Mouse (Mus musculus): ENCODE data around the gene Nsun2. TPM values are rescaled to one million over a fixed set of nuclear protein-coding genes. Genes with fewer than 3 reads are reported as not detected.
"Not testable (repeated sequence)": the region's sequence is repeated elsewhere in the genome, so short reads cannot be mapped to it uniquely, and the experiment has no call there.

The Nsun2 gene
- polyA plus RNA-seq, 1 experiment from 2014 or later, result 172 TPM

- Histone ChIP-seq H3K4me1 (peaks cover 7% of the 10 kb centered on the region; the same call in 1 of the 2 replicates), H3K9me3 (replicated peaks) (no peaks in the 10 kb centered on the region), H3K4me3 (no peak overlapping the region), H3K27ac (no peak overlapping the region), H3K27me3 (ENCODE audit: low read depth, poor library complexity, severe bottlenecking) (no peaks in the 10 kb centered on the region), H3K36me3 (no peaks in the 10 kb centered on the region)
- whole genome bisulfite sequencing, result 78% methylated on average over 3 of the region's 3 CpGs
- DNase-seq (ENCODE audit: low spot score), result no peak
These were observed 30.4 kb downstream of the Nsun2 start for GRCm38 (mm10) chr13:69563905-69564304.

GRCm38 (mm10) chr13:69564573-69564972 is 31.0 kb downstream of the Nsun2 start:
- DNase-seq (ENCODE audit: low spot score), result no peak
- Histone ChIP-seq H3K4me3 (no peak overlapping the region), H3K27ac (no peak overlapping the region), H3K9me3 (replicated peaks) (no peaks in the 10 kb centered on the region), H3K4me1 (peaks cover 7% of the 10 kb centered on the region; the same call in 1 of the 2 replicates), H3K27me3 (ENCODE audit: low read depth, poor library complexity, severe bottlenecking) (no peaks in the 10 kb centered on the region), H3K36me3 (no peaks in the 10 kb centered on the region)

GRCm38 (mm10) chr13:69565401-69565800 is 31.9 kb downstream of the Nsun2 start:
- not testable (repeated sequence) for H3K27ac ChIP-seq; DNase-seq (ENCODE audit: low spot score); H3K36me3 ChIP-seq; H3K27me3 ChIP-seq (ENCODE audit: low read depth, poor library complexity, severe bottlenecking); H3K9me3 ChIP-seq (replicated peaks); H3K4me3 ChIP-seq; H3K4me1 ChIP-seq
- 90% methylated on average over 4 of the region's 4 CpGs for WGBS

- H3K4me1 ChIP-seq, result no peaks in the 10 kb centered on the region
- no peak for DNase-seq (ENCODE audit: low spot score)
- 90% methylated on average over 9 of the region's 9 CpGs for WGBS
- H3K36me3 ChIP-seq, result no peaks in the 10 kb centered on the region
- no peak overlapping the region for H3K27ac ChIP-seq
- no peak overlapping the region for H3K4me3 ChIP-seq
- no peaks in the 10 kb centered on the region for H3K27me3 ChIP-seq (ENCODE audit: low read depth, poor library complexity, severe bottlenecking)
- no peaks in the 10 kb centered on the region for H3K9me3 ChIP-seq (replicated peaks)
These were observed 35.7 kb downstream of the Nsun2 start for GRCm38 (mm10) chr13:69569201-69569600.

GRCm38 (mm10) chr13:69572594-69572993 is 39.0 kb downstream of the Nsun2 start:
- Histone ChIP-seq H3K27me3 (ENCODE audit: low read depth, poor library complexity, severe bottlenecking) (no peaks in the 10 kb centered on the region), H3K27ac (no peak overlapping the region), H3K36me3 (no peaks in the 10 kb centered on the region), H3K4me1 (no peaks in the 10 kb centered on the region), H3K9me3 (replicated peaks) (no peaks in the 10 kb centered on the region), H3K4me3 (no peak overlapping the region)
- no peak for DNase-seq (ENCODE audit: low spot score)
- WGBS, result 95% methylated on average over 3 of the region's 3 CpGs

GRCm38 (mm10) chr13:69576676-69577075 is 43.1 kb downstream of the Nsun2 start:
- DNase-seq (ENCODE audit: low spot score), result no peak
- H3K4me1 ChIP-seq, result no peaks in the 10 kb centered on the region
- no peak overlapping the region for H3K4me3 ChIP-seq
- no peaks in the 10 kb centered on the region for H3K9me3 ChIP-seq (replicated peaks)
- no peak overlapping the region for H3K27ac ChIP-seq
- H3K36me3 ChIP-seq, result no peaks in the 10 kb centered on the region
- H3K27me3 ChIP-seq (ENCODE audit: low read depth, poor library complexity, severe bottlenecking), result no peaks in the 10 kb centered on the region
- 68% methylated on average over 11 of the region's 11 CpGs for WGBS

- no peaks in the 10 kb centered on the region for H3K36me3 ChIP-seq
- DNase-seq (ENCODE audit: low spot score), result no peak
- H3K4me1 ChIP-seq, result no peaks in the 10 kb centered on the region
- no peaks in the 10 kb centered on the region for H3K9me3 ChIP-seq (replicated peaks)
- H3K27ac ChIP-seq, result no peak overlapping the region
- H3K27me3 ChIP-seq (ENCODE audit: low read depth, poor library complexity, severe bottlenecking), result no peaks in the 10 kb centered on the region
- H3K4me3 ChIP-seq, result no peak overlapping the region
- 94% methylated on average over 16 of the region's 16 CpGs for WGBS
These were observed 43.8 kb downstream of the Nsun2 start for GRCm38 (mm10) chr13:69577181-69577834.

GRCm38 (mm10) chr13:69582411-69582810 is 48.9 kb downstream of the Nsun2 start:
- no peak overlapping the region for H3K27ac ChIP-seq
- no peak for DNase-seq (ENCODE audit: low spot score)
- H3K4me3 ChIP-seq, result no peak overlapping the region
- H3K9me3 ChIP-seq (replicated peaks), result no peaks in the 10 kb centered on the region
- no peaks in the 10 kb centered on the region for H3K27me3 ChIP-seq (ENCODE audit: low read depth, poor library complexity, severe bottlenecking)
- WGBS, result 90% methylated on average over 6 of the region's 6 CpGs
- H3K4me1 ChIP-seq, result 0 out of 2 replicates have a peak, but pooled peaks cover 3% of the 10 kb centered on the region
- no peaks in the 10 kb centered on the region for H3K36me3 ChIP-seq

- DNase-seq (ENCODE audit: low spot score), result no peak
- H3K27ac ChIP-seq, result no peak overlapping the region
- 87% methylated on average over 6 of the region's 6 CpGs for WGBS
These were observed 50.0 kb downstream of the Nsun2 start for GRCm38 (mm10) chr13:69583591-69583990.

GRCm38 (mm10) chr13:69585828-69586227 is 52.3 kb downstream of the Nsun2 start:
- 68% methylated on average over 6 of the region's 6 CpGs for WGBS
- no peaks in the 10 kb centered on the region for H3K9me3 ChIP-seq (replicated peaks)
- H3K27me3 ChIP-seq (ENCODE audit: low read depth, poor library complexity, severe bottlenecking), result no peaks in the 10 kb centered on the region

More at GRCm38 (mm10) chr13:69583591-69583990, 50.0 kb downstream of the Nsun2 start:
- Histone ChIP-seq H3K36me3 (no peaks in the 10 kb centered on the region), H3K9me3 (replicated peaks) (no peaks in the 10 kb centered on the region), H3K27me3 (ENCODE audit: low read depth, poor library complexity, severe bottlenecking) (no peaks in the 10 kb centered on the region), H3K4me1 (0 out of 2 replicates have a peak, but pooled peaks cover 3% of the 10 kb centered on the region), H3K4me3 (no peak overlapping the region)

GRCm38 (mm10) chr13:69586337-69586736 is 52.8 kb downstream of the Nsun2 start:
- Histone ChIP-seq H3K4me3 (no peak overlapping the region), H3K27me3 (ENCODE audit: low read depth, poor library complexity, severe bottlenecking) (no peaks in the 10 kb centered on the region), H3K9me3 (replicated peaks) (no peaks in the 10 kb centered on the region), H3K27ac (no peak overlapping the region), H3K4me1 (0 out of 2 replicates have a peak, but pooled peaks cover 3% of the 10 kb centered on the region), H3K36me3 (no peaks in the 10 kb centered on the region)
- no peak for DNase-seq (ENCODE audit: low spot score)
- WGBS, result 70% methylated on average over 10 of the region's 10 CpGs

More at GRCm38 (mm10) chr13:69585828-69586227, 52.3 kb downstream of the Nsun2 start:
- H3K27ac ChIP-seq, result no peak overlapping the region
- H3K4me1 ChIP-seq, result 0 out of 2 replicates have a peak, but pooled peaks cover 3% of the 10 kb centered on the region
- H3K36me3 ChIP-seq, result no peaks in the 10 kb centered on the region
- H3K4me3 ChIP-seq, result no peak overlapping the region
- DNase-seq (ENCODE audit: low spot score), result no peak

- DNase-seq (ENCODE audit: low spot score), result no peak
- WGBS, result 69% methylated on average over 3 of the region's 3 CpGs
These were observed 54.3 kb downstream of the Nsun2 start for GRCm38 (mm10) chr13:69587849-69588248.

GRCm38 (mm10) chr13:69588263-69588662 is 54.7 kb downstream of the Nsun2 start:
- 64% methylated on average over 6 of the region's 6 CpGs for WGBS
- no peaks in the 10 kb centered on the region for H3K36me3 ChIP-seq
- 0 out of 2 replicates have a peak, but pooled peaks cover 3% of the 10 kb centered on the region for H3K4me1 ChIP-seq
- H3K27ac ChIP-seq, result no peak overlapping the region
- no peaks in the 10 kb centered on the region for H3K9me3 ChIP-seq (replicated peaks)
- H3K4me3 ChIP-seq, result no peak overlapping the region
- DNase-seq (ENCODE audit: low spot score), result no peak
- no peaks in the 10 kb centered on the region for H3K27me3 ChIP-seq (ENCODE audit: low read depth, poor library complexity, severe bottlenecking)

More at GRCm38 (mm10) chr13:69587849-69588248, 54.3 kb downstream of the Nsun2 start:
- Histone ChIP-seq H3K4me1 (0 out of 2 replicates have a peak, but pooled peaks cover 3% of the 10 kb centered on the region), H3K4me3 (no peak overlapping the region), H3K36me3 (no peaks in the 10 kb centered on the region), H3K9me3 (replicated peaks) (no peaks in the 10 kb centered on the region), H3K27ac (no peak overlapping the region), H3K27me3 (ENCODE audit: low read depth, poor library complexity, severe bottlenecking) (no peaks in the 10 kb centered on the region)

All from limb, embryonic 10.5 days (tissue).